Mouse (Mus musculus): Measurements from ENCODE around the gene Gm44503.

Gene Gm44503

GRCm38 (mm10) chr9:72958521-72959450 is at the start of gene Gm44503, which contains the start of gene Dyx1c1:
Gene Gm44503 (plus strand): TSS chr9:72958852.
Gene Dyx1c1 (plus strand): TSS chr9:72958785.
- peak; percentile 95 for DNase-seq (ENCODE audit: low read depth)

GRCm38 (mm10) chr9:72911381-72911780 is 47.3 kb upstream of the Gm44503 start:
- DNase-seq (ENCODE audit: low read depth) = no peak

- DNase-seq (ENCODE audit: low read depth) = no peak
Measured at GRCm38 (mm10) chr9:72913551-72913950, 45.1 kb upstream of the Gm44503 start.

GRCm38 (mm10) chr9:72915728-72916127 is 42.9 kb upstream of the Gm44503 start:
- no peak for DNase-seq (ENCODE audit: low read depth)

- no peak for DNase-seq (ENCODE audit: low read depth)
Measured at GRCm38 (mm10) chr9:72923068-72923467, 35.6 kb upstream of the Gm44503 start.

- no peak for DNase-seq (ENCODE audit: low read depth)
Measured at GRCm38 (mm10) chr9:72925021-72925934, 33.4 kb upstream of the Gm44503 start, which contains the start of gene Pygo1. Gene Pygo1 (plus strand): TSS chr9:72925645.

GRCm38 (mm10) chr9:72925935-72926258 is 32.8 kb upstream of the Gm44503 start:
- no peak for DNase-seq (ENCODE audit: low read depth)

- no peak for DNase-seq (ENCODE audit: low read depth)
Measured at GRCm38 (mm10) chr9:72931166-72931790, 27.4 kb upstream of the Gm44503 start.

GRCm38 (mm10) chr9:72935309-72935708 is 23.3 kb upstream of the Gm44503 start:
- peak; percentile 17 for DNase-seq (ENCODE audit: low read depth)

GRCm38 (mm10) chr9:72936301-72936700 is 22.4 kb upstream of the Gm44503 start:
- no peak for DNase-seq (ENCODE audit: low read depth)

GRCm38 (mm10) chr9:72943424-72943823 is 15.2 kb upstream of the Gm44503 start:
- DNase-seq (ENCODE audit: low read depth) = peak; percentile 40

- DNase-seq (ENCODE audit: low read depth) = no peak
Measured at GRCm38 (mm10) chr9:72944286-72944685, 14.4 kb upstream of the Gm44503 start.

GRCm38 (mm10) chr9:72947010-72947409 is 11.6 kb upstream of the Gm44503 start:
- DNase-seq (ENCODE audit: low read depth) = no peak

GRCm38 (mm10) chr9:72949572-72949971 is 9.1 kb upstream of the Gm44503 start:
- DNase-seq (ENCODE audit: low read depth) = no peak

- peak; percentile 64 for DNase-seq (ENCODE audit: low read depth)
Measured at GRCm38 (mm10) chr9:72954746-72955145, 3.9 kb upstream of the Gm44503 start.

- peak; percentile 79 for DNase-seq (ENCODE audit: low read depth)
Measured at GRCm38 (mm10) chr9:72955546-72955945, 3.1 kb upstream of the Gm44503 start.

- DNase-seq (ENCODE audit: low read depth) = no peak
Measured at GRCm38 (mm10) chr9:72961346-72961745, 2.7 kb downstream of the Gm44503 start.

- DNase-seq (ENCODE audit: low read depth) = peak; percentile 92
Measured at GRCm38 (mm10) chr9:72961959-72962358, 3.3 kb downstream of the Gm44503 start.

- DNase-seq (ENCODE audit: low read depth) = peak; percentile 89
Measured at GRCm38 (mm10) chr9:72968349-72969061, 9.9 kb downstream of the Gm44503 start.

- DNase-seq (ENCODE audit: low read depth) = peak; percentile 91
Measured at GRCm38 (mm10) chr9:72969874-72970273, 11.2 kb downstream of the Gm44503 start.

GRCm38 (mm10) chr9:72972435-72972834 is 13.8 kb downstream of the Gm44503 start:
- DNase-seq (ENCODE audit: low read depth) = no peak
